Mouse (Mus musculus): ENCODE data around the gene Olfr548-ps1. TPM values are rescaled to one million over a fixed set of nuclear protein-coding genes. Genes with fewer than 3 reads are reported as not detected.
"Not testable (repeated sequence)": the region's sequence is repeated elsewhere in the genome, so short reads cannot be mapped to it uniquely, and the experiment has no call there.

The Olfr548-ps1 gene
- not detected in 2 replicates for polyA plus RNA-seq (2011; ENCODE audit: insufficient read length, low read depth, missing spikeins)

- H3K27ac ChIP-seq (ENCODE audit: insufficient read depth, low read length): no peak within 1 kb of the TSS
- no peak within 1 kb of the TSS for H3K4me3 ChIP-seq (ENCODE audit: insufficient read depth, low read length)
- no peaks in the 10 kb centered on the region for H3K4me1 ChIP-seq (ENCODE audit: control insufficient read depth, insufficient read depth, low read length)
- no peak for TF ChIP-seq POLR2A (IDR thresholded peaks at IDR 0.05; ENCODE audit: low read depth, low read length)
- no peak for TF ChIP-seq CTCF (IDR thresholded peaks at IDR 0.05; ENCODE audit: borderline replicate concordance, insufficient read depth, low read length)
These were observed at the start of gene Olfr548-ps1 for GRCm38 (mm10) chr7:102540596-102540995. TSS of gene Olfr548-ps1 (plus strand) at chr7:102540896.

GRCm38 (mm10) chr7:102494416-102494815 lies 46.3 kb upstream of the Olfr548-ps1 start:
- not testable (repeated sequence) for H3K4me1 ChIP-seq (ENCODE audit: control insufficient read depth, insufficient read depth, low read length); H3K4me3 ChIP-seq (ENCODE audit: insufficient read depth, low read length); H3K27ac ChIP-seq (ENCODE audit: insufficient read depth, low read length)

- H3K4me1 ChIP-seq (ENCODE audit: control insufficient read depth, insufficient read depth, low read length): no peaks in the 10 kb centered on the region
- TF ChIP-seq POLR2A (IDR thresholded peaks at IDR 0.05; ENCODE audit: low read depth, low read length): no peak
- no peak for TF ChIP-seq CTCF (IDR thresholded peaks at IDR 0.05; ENCODE audit: borderline replicate concordance, insufficient read depth, low read length)
- no peak within 1 kb of the TSS for H3K4me3 ChIP-seq (ENCODE audit: insufficient read depth, low read length)
- H3K27ac ChIP-seq (ENCODE audit: insufficient read depth, low read length): no peak within 1 kb of the TSS
These were observed 41.2 kb upstream of the Olfr548-ps1 start, which contains the start of gene Olfr545 for GRCm38 (mm10) chr7:102499473-102499872. TSS of gene Olfr545 (minus strand) at chr7:102499573.

GRCm38 (mm10) chr7:102501986-102502385 lies 38.7 kb upstream of the Olfr548-ps1 start:
- no peak overlapping the region for H3K4me3 ChIP-seq (ENCODE audit: insufficient read depth, low read length)
- no peaks in the 10 kb centered on the region for H3K4me1 ChIP-seq (ENCODE audit: control insufficient read depth, insufficient read depth, low read length)
- H3K27ac ChIP-seq (ENCODE audit: insufficient read depth, low read length): no peak overlapping the region
- TF ChIP-seq CTCF (IDR thresholded peaks at IDR 0.05; ENCODE audit: borderline replicate concordance, insufficient read depth, low read length): no peak
- no peak for TF ChIP-seq POLR2A (IDR thresholded peaks at IDR 0.05; ENCODE audit: low read depth, low read length)

- H3K4me1 ChIP-seq (ENCODE audit: control insufficient read depth, insufficient read depth, low read length): no peaks in the 10 kb centered on the region
- H3K27ac ChIP-seq (ENCODE audit: insufficient read depth, low read length): no peak overlapping the region
- H3K4me3 ChIP-seq (ENCODE audit: insufficient read depth, low read length): no peak overlapping the region
- TF ChIP-seq CTCF (IDR thresholded peaks at IDR 0.05; ENCODE audit: borderline replicate concordance, insufficient read depth, low read length): peak; percentile 89
- no peak for TF ChIP-seq POLR2A (IDR thresholded peaks at IDR 0.05; ENCODE audit: low read depth, low read length)
These were observed 33.8 kb upstream of the Olfr548-ps1 start for GRCm38 (mm10) chr7:102506848-102507247.

- no peak for TF ChIP-seq CTCF (IDR thresholded peaks at IDR 0.05; ENCODE audit: borderline replicate concordance, insufficient read depth, low read length)
- no peak for TF ChIP-seq POLR2A (IDR thresholded peaks at IDR 0.05; ENCODE audit: low read depth, low read length)
- H3K4me1 ChIP-seq (ENCODE audit: control insufficient read depth, insufficient read depth, low read length): no peaks in the 10 kb centered on the region; the same call in 1 of the 2 replicates
These were observed 32.6 kb upstream of the Olfr548-ps1 start for GRCm38 (mm10) chr7:102508066-102508465.

GRCm38 (mm10) chr7:102508666-102509065 lies 32.0 kb upstream of the Olfr548-ps1 start:
- H3K4me1 ChIP-seq (ENCODE audit: control insufficient read depth, insufficient read depth, low read length): no peaks in the 10 kb centered on the region; the same call in 1 of the 2 replicates
- no peak overlapping the region for H3K27ac ChIP-seq (ENCODE audit: insufficient read depth, low read length)
- TF ChIP-seq POLR2A (IDR thresholded peaks at IDR 0.05; ENCODE audit: low read depth, low read length) (no peak), CTCF (IDR thresholded peaks at IDR 0.05; ENCODE audit: borderline replicate concordance, insufficient read depth, low read length) (no peak)
- no peak overlapping the region for H3K4me3 ChIP-seq (ENCODE audit: insufficient read depth, low read length)

More at GRCm38 (mm10) chr7:102508066-102508465, 32.6 kb upstream of the Olfr548-ps1 start:
- Histone ChIP-seq H3K4me3 (ENCODE audit: insufficient read depth, low read length) (no peak overlapping the region), H3K27ac (ENCODE audit: insufficient read depth, low read length) (no peak overlapping the region)

GRCm38 (mm10) chr7:102509726-102510125 lies 31.0 kb upstream of the Olfr548-ps1 start:
- H3K4me1 ChIP-seq (ENCODE audit: control insufficient read depth, insufficient read depth, low read length): no peaks in the 10 kb centered on the region; the same call in 1 of the 2 replicates
- H3K27ac ChIP-seq (ENCODE audit: insufficient read depth, low read length): no peak overlapping the region
- no peak overlapping the region for H3K4me3 ChIP-seq (ENCODE audit: insufficient read depth, low read length)
- no peak for TF ChIP-seq CTCF (IDR thresholded peaks at IDR 0.05; ENCODE audit: borderline replicate concordance, insufficient read depth, low read length)
- TF ChIP-seq POLR2A (IDR thresholded peaks at IDR 0.05; ENCODE audit: low read depth, low read length): no peak

GRCm38 (mm10) chr7:102511927-102512326 lies 28.8 kb upstream of the Olfr548-ps1 start:
- no peak overlapping the region for H3K27ac ChIP-seq (ENCODE audit: insufficient read depth, low read length)

GRCm38 (mm10) chr7:102512814-102513435 lies 27.8 kb upstream of the Olfr548-ps1 start:
- Histone ChIP-seq H3K4me1 (ENCODE audit: control insufficient read depth, insufficient read depth, low read length) (no peaks in the 10 kb centered on the region; the same call in 1 of the 2 replicates), H3K4me3 (ENCODE audit: insufficient read depth, low read length) (peak overlapping the region; percentile 22; the same call in 1 of the 2 replicates)

More at GRCm38 (mm10) chr7:102511927-102512326, 28.8 kb upstream of the Olfr548-ps1 start:
- H3K4me3 ChIP-seq (ENCODE audit: insufficient read depth, low read length): no peak overlapping the region
- no peaks in the 10 kb centered on the region; the same call in 1 of the 2 replicates for H3K4me1 ChIP-seq (ENCODE audit: control insufficient read depth, insufficient read depth, low read length)
- TF ChIP-seq CTCF (IDR thresholded peaks at IDR 0.05; ENCODE audit: borderline replicate concordance, insufficient read depth, low read length) (no peak), POLR2A (IDR thresholded peaks at IDR 0.05; ENCODE audit: low read depth, low read length) (no peak)

More at GRCm38 (mm10) chr7:102512814-102513435, 27.8 kb upstream of the Olfr548-ps1 start:
- H3K27ac ChIP-seq (ENCODE audit: insufficient read depth, low read length): 0 out of 2 replicates have a peak overlapping the region, but pooled peaks have one; percentile 36
- TF ChIP-seq POLR2A (IDR thresholded peaks at IDR 0.05; ENCODE audit: low read depth, low read length) (no peak), CTCF (IDR thresholded peaks at IDR 0.05; ENCODE audit: borderline replicate concordance, insufficient read depth, low read length) (peak; percentile 75)

Data from embryonic fibroblast, embryonic 13.5 days (primary cell).